Mouse (Mus musculus) hindbrain, postnatal 0 days (tissue): ENCODE results near the gene Gimap3. TPM values are rescaled to one million over a fixed set of nuclear protein-coding genes. Genes with fewer than 3 reads are reported as not detected.
A peak's percentile ranks its signal among the peaks of the same experiment; 100 is the strongest.

Experiments
- ATAC-seq: fragments of 200-750 bp; cut with Nextera tagmentation; 2 replicates; pipeline ENCODE4 v1.8.0; 2017; ENCODE audit warnings: mild to moderate bottlenecking, moderate TSS enrichment, moderate library complexity
- DNase-seq: peaks from one replicate; pipeline ENCODE4 v3.0.0-alpha.2; 2015; ENCODE audit warnings: low spot score
- H3K27ac ChIP-seq: fragments of 300-500 bp; sonication (generic); 2 replicates; pipeline ENCODE4 v1.5.1; 2014; ENCODE audit warnings: mild to moderate bottlenecking
- H3K27me3 ChIP-seq: fragments of 300-500 bp; sonication (generic); 2 replicates; pipeline ENCODE4 v1.6.1; 2014; ENCODE audit warnings: low read length, mixed read lengths; ENCODE audit not compliant: insufficient read depth
- H3K36me3 ChIP-seq: fragments of 300-500 bp; sonication (generic); 2 replicates; pipeline ENCODE4 v1.6.1; 2014; ENCODE audit warnings: low read length, mixed read lengths; ENCODE audit not compliant: insufficient read depth
- H3K4me1 ChIP-seq: fragments of 300-500 bp; sonication (generic); 2 replicates; pipeline ENCODE4 v1.6.1; 2014; ENCODE audit warnings: antibody characterized with exemption, low read length, mixed read lengths; ENCODE audit not compliant: insufficient read depth
- H3K4me2 ChIP-seq: fragments of 300-500 bp; sonication (generic); 2 replicates; pipeline ENCODE4 v1.6.1; 2014; ENCODE audit warnings: low read depth, mild to moderate bottlenecking, low read length, moderate library complexity, mixed read lengths
- H3K4me3 ChIP-seq: fragments of 300-500 bp; sonication (generic); 2 replicates; pipeline ENCODE4 v1.5.1; 2014; ENCODE audit warnings: low read length
- H3K9ac ChIP-seq: fragments of 300-500 bp; sonication (generic); replicated peaks from 2 replicates; pipeline ENCODE4 v1.6.1; 2014; ENCODE audit warnings: mild to moderate bottlenecking, low read length, moderate library complexity, mixed read lengths
- H3K9me3 ChIP-seq: fragments of 300-500 bp; sonication (generic); 2 replicates; pipeline ENCODE4 v1.6.1; 2016; ENCODE audit warnings: low read length, mixed read lengths
- CTCF ChIP-seq: IDR thresholded peaks from 2 replicates; pipeline ENCODE4 v1.5.1; 2016; ENCODE audit warnings: antibody characterized with exemption, control low read depth, low read depth
- WGBS: fragments of 180-500 bp; shearing (Covaris S2); extraction: QIAGEN DNeasy Blood & Tissue Kit; methylation state at CpG from one replicate; pipeline ENCODE4 v1.1.7; 2014; 5-methylcytosine and 5-hydroxymethylcytosine counted together
- polyA plus RNA-seq: library from polyadenylated mRNA; unstranded; fragments of >200 nt; fragmentation: Nextera tagmentation; extraction: Ambion mirVana; gene quantifications from 2 replicates; pipeline ENCODE4 v1.2.1, GENCODE M21; 2015
- total RNA-seq: library from RNA; depleted of rRNA; stranded (reverse); fragments of >200 nt; gene quantifications from 2 replicates; pipeline ENCODE4 v1.2.3, GENCODE M21; 2014

Gene Gimap3
- total and polyA plus RNA-seq, 2 experiments from 2014 or later, result not detected

DNA sequence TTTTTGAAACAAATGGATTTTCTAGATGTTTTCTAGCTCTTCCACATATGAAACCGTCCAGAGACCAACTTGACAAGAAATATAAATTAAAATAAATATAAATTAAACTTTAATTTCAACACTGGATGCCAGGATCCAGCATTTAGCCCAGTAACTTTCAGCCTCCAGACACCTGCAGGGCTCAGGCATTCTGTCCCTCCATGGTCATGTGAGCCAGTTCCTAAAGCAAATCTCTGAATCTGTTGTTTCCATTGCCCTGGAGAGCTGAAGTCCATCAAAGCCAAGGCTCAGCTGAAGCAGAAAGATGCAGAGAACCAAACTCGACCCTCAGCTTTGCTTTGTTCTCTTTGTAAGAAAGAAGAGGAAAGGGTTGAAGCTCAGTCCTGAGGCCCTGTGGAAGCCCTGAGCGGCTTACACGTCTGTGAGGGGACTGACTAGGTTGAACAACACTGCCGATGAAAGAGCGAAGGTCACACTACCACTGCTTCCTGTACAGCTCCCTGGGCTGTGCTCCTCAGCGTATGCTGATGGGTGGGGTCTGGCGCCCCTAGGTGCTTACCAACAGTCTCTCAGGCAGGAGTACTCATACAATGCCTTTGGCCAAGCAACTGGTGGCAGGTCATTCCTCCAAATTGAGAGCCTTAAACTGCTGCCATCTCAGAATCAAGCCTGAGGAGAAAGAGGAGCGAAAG lies 2.3 kb downstream of the Gimap3 start:
- Histone ChIP-seq H3K36me3 (no peaks in the 10 kb centered on the region), H3K27me3 (no peaks in the 10 kb centered on the region), H3K9ac (no peak overlapping the region), H3K4me3 (no peak overlapping the region), H3K4me1 (no peaks in the 10 kb centered on the region), H3K9me3 (no peaks in the 10 kb centered on the region), H3K4me2 (no peak overlapping the region), H3K27ac (no peak overlapping the region)
- TF ChIP-seq CTCF, result no peak
- ATAC-seq, result no peak
- DNase-seq, result no peak
- 74% methylated on average over 9 of the region's 9 CpGs for WGBS

GRCm38 (mm10) chr6:48764496-48764895 lies 6.2 kb downstream of the Gimap3 start:
- Histone ChIP-seq H3K9ac (no peak overlapping the region), H3K9me3 (no peaks in the 10 kb centered on the region), H3K4me3 (no peak overlapping the region), H3K4me1 (no peaks in the 10 kb centered on the region), H3K27me3 (no peaks in the 10 kb centered on the region), H3K4me2 (no peak overlapping the region), H3K27ac (no peak overlapping the region), H3K36me3 (no peaks in the 10 kb centered on the region)
- DNase-seq (no peak), ATAC-seq (no peak)
- whole genome bisulfite sequencing, result 96% methylated on average over 10 of the region's 10 CpGs
- TF ChIP-seq CTCF, result no peak

DNA sequence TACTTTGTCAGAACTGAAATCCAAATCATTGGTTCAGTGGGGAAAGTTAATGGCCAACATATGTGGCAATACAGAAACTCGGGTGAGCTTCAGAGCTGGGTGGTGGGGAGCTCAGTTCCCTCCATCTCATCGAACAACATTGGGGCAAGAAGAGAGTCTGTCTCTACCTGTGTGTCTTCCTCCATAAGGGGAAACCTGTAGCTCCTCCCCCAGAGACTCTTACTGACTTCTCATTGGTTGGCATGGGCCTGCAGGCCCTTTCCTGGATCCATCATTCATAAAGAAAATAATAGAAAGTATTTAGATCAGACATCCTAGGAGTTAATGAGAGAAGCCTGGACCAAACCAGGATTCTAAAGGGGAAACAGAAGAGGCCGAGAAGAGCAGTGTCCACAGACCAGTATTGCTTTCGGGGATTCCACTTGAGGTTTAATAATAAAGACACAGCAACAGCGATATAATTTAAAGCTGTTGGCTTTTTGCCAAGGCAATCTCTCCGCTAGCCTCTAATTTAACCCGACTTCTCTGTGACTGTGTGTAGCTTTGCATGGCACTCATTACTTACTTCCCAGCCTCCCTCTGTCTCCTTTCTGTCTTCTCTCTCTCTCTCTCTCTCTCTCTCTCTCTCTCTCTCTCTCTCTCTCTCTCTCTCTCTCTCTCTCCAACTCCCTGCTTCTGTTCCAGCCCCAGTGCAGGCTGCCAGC lies 6.9 kb downstream of the Gimap3 start:
- H3K4me2 ChIP-seq, result no peak overlapping the region
- no peak overlapping the region for H3K4me3 ChIP-seq
- DNase-seq (no peak), ATAC-seq (no peak)
- H3K9ac ChIP-seq, result no peak overlapping the region
- TF ChIP-seq CTCF, result no peak
- WGBS, result 68% methylated on average over 7 of the region's 7 CpGs
- H3K27me3 ChIP-seq, result no peaks in the 10 kb centered on the region
- H3K36me3 ChIP-seq, result no peaks in the 10 kb centered on the region
- no peak overlapping the region for H3K27ac ChIP-seq
- H3K4me1 ChIP-seq, result no peaks in the 10 kb centered on the region
- H3K9me3 ChIP-seq, result no peaks in the 10 kb centered on the region

- Histone ChIP-seq H3K9ac (no peak overlapping the region), H3K4me3 (no peak overlapping the region), H3K9me3 (no peaks in the 10 kb centered on the region), H3K27me3 (no peaks in the 10 kb centered on the region), H3K36me3 (no peaks in the 10 kb centered on the region), H3K4me1 (peaks cover under 1% of the 10 kb centered on the region; the same call in 1 of the 2 replicates), H3K27ac (no peak overlapping the region), H3K4me2 (no peak overlapping the region)
- DNase-seq (no peak), ATAC-seq (no peak)
- no peak for TF ChIP-seq CTCF
- WGBS, result 73% methylated on average over 7 of the region's 7 CpGs
Measured at GRCm38 (mm10) chr6:48747091-48747966, 23.3 kb downstream of the Gimap3 start.

GRCm38 (mm10) chr6:48745959-48746889 lies 24.4 kb downstream of the Gimap3 start, which contains the start of gene Gimap5:
Gimap5 (plus strand) TSS chr6:48746197.
- DNase-seq (peak; percentile 59), ATAC-seq (no peak)
- Histone ChIP-seq H3K4me2 (peak within 1 kb of the TSS; percentile 25; the same call in 1 of the 2 replicates), H3K4me1 (peaks cover 5% of the 10 kb centered on the region; the same call in 1 of the 2 replicates), H3K4me3 (no peak within 1 kb of the TSS), H3K27ac (0 out of 2 replicates have a peak within 1 kb of the TSS, but pooled peaks have one; percentile 16), H3K27me3 (no peaks in the 10 kb centered on the region), H3K9me3 (no peaks in the 10 kb centered on the region), H3K9ac (no peak within 1 kb of the TSS), H3K36me3 (no peaks in the 10 kb centered on the region)
- peak; percentile 69 for TF ChIP-seq CTCF
- 39% methylated on average over 16 of the region's 16 CpGs for WGBS
